Mouse (Mus musculus) gastrocnemius, postnatal 36 days (tissue): ENCODE data around the gene Lrrc58. TPM values are rescaled to one million over a fixed set of nuclear protein-coding genes. Genes with fewer than 3 reads are reported as not detected.

Source experiments
- DNase-seq, 2 experiments: peaks; one replicate each; pipeline ENCODE4 v3.0.0; 2022
- intact Hi-C: fragments of 180-260 bp; cut with DNase I; formaldehyde crosslinking; loops from one replicate; pipeline ENCODE4 v1.15.1; 2025
- total RNA-seq, 2 experiments: library from RNA; stranded (reverse); gene quantifications; 2 replicates each; pipeline ENCODE4 v1.2.3; 2021

Lrrc58 gene
- total RNA-seq, 2 experiments from 2014 or later = 42.5 to 46.2 TPM

GRCm38 (mm10) chr16:37916818-37917201 is 48.6 kb downstream of the Lrrc58 start:
- DNase-seq = no peak
- intact Hi-C loops = no loop called here

GRCm38 (mm10) chr16:37919000-37919399 is 50.8 kb downstream of the Lrrc58 start:
- intact Hi-C loops = no loop called here
- no peak for DNase-seq

- DNase-seq = no peak
- intact Hi-C loops = no loop called here
Measured at GRCm38 (mm10) chr16:37920842-37921409, 52.7 kb downstream of the Lrrc58 start.

DNA sequence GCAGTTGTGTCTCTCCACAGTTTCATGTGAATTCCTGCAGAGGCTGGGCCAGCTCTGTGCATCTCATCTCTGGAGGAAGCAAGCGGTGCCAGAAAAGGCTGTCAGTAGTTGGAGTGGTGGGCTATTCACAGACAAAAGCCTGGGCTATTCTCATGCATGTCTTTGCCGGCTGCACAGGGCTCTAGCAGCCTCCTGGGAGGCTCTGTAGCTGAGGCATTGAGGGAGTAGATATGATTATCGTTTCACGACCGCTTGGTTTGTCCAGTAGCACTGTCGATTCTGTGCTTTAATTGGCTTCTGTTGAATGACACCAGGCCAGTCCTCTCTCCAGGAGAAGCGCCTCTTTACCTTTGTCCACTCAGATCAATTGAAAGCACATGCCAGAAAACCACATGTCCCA is 57.9 kb downstream of the Lrrc58 start:
- intact Hi-C loops = no loop called here
- no peak for DNase-seq

DNA sequence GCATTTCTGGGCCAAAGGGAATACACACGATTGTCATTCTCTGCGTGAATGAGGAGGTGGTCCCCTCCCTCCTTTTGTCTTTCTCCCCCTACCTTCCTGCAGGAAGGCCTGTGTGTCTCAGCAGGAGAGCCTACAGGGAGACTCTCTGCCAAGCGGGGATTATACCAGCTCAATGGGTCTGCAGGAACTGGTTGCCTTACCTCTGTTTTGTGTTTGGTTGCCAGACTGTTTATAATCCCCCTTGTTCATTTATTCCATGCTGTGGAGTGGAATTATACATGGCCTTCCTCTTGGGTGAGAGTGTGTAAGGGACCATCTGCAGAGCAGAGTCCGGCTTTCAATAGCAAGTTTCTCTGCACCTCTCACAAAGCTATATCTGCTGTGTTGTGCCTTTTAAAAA is 58.9 kb downstream of the Lrrc58 start:
- no peak for DNase-seq
- intact Hi-C loops = no loop called here

DNA sequence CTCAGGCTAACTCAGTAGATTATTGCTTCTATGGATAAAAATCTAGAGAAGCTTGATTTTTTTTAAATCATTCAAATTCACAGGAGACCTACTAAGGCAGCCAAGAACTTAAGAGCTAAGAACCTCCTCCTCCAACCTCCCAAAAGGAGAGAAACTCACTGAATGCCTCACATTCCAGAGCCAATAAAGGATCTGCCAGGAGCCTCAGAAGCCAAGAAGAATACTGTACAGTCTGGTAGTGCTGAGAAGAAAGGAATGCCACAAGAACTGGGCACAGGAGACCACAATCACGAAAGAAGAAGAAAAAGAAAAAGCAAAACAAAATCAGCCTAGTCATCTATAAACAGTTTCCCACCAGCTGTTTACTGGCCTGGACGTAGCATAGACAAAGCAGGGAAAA is 60.8 kb downstream of the Lrrc58 start:
- intact Hi-C loops = no loop called here
- no peak for DNase-seq

GRCm38 (mm10) chr16:37929626-37930025 is 61.4 kb downstream of the Lrrc58 start:
- intact Hi-C loops = no loop called here
- DNase-seq = no peak

GRCm38 (mm10) chr16:37934932-37935331 is 66.7 kb downstream of the Lrrc58 start:
- no peak for DNase-seq
- intact Hi-C loops = no loop called here

- intact Hi-C loops = no loop called here
- no peak for DNase-seq
Measured at GRCm38 (mm10) chr16:37937276-37937675, 69.1 kb downstream of the Lrrc58 start.

Other genes starting within 250 kb of the Lrrc58 start
- gene Ndufb4, start 213.9 kb upstream of the Lrrc58 start, total RNA-seq = 100 to 1,000 TPM; 178 to 186 TPM
- 10 to 100 TPM; 60.2 to 70.4 TPM for gene Fstl1, start 91.5 kb upstream of the Lrrc58 start, total RNA-seq
- not detected for gene Gm36028, start 7.2 kb upstream of the Lrrc58 start, total RNA-seq
- under 1 TPM in 1 of 2 experiments, not detected in 1; 0.10 TPM for gene Gpr156, start 48.1 kb downstream of the Lrrc58 start, total RNA-seq
- 10 to 100 TPM; 48.5 to 55.5 TPM for gene Gsk3b, start 220.6 kb downstream of the Lrrc58 start, total RNA-seq